Mouse (Mus musculus) kidney, embryonic 14.5 days (tissue): ENCODE results near the gene Tdgf1. TPM values are rescaled to one million over a fixed set of nuclear protein-coding genes. Genes with fewer than 3 reads are reported as not detected.

Experiments used
- ATAC-seq: fragments of 200-750 bp; cut with Nextera tagmentation; 2 replicates; pipeline ENCODE4 v1.8.0; 2017; ENCODE audit warnings: moderate number of reproducible peaks, mild to moderate bottlenecking, moderate TSS enrichment, moderate library complexity; ENCODE audit not compliant: low FRiP score, low TSS enrichment
- H3K27ac ChIP-seq: fragments of 300-500 bp; sonication (generic); 2 replicates; pipeline ENCODE4 v1.5.1; 2014; ENCODE audit warnings: low read depth, mild to moderate bottlenecking, low read length, moderate library complexity, mixed read lengths
- H3K27me3 ChIP-seq: fragments of 300-500 bp; sonication (generic); 2 replicates; pipeline ENCODE4 v1.6.1; 2014; ENCODE audit warnings: mild to moderate bottlenecking, low read length; ENCODE audit not compliant: control insufficient read depth, insufficient read depth
- H3K36me3 ChIP-seq: fragments of 300-500 bp; sonication (generic); 2 replicates; pipeline ENCODE4 v1.6.1; 2014; ENCODE audit warnings: low read length, mixed read lengths; ENCODE audit not compliant: control insufficient read depth, insufficient read depth
- H3K4me1 ChIP-seq: fragments of 300-500 bp; sonication (generic); 2 replicates; pipeline ENCODE4 v1.6.1; 2014; ENCODE audit warnings: low read length, mixed read lengths; ENCODE audit not compliant: control insufficient read depth, insufficient read depth
- H3K4me2 ChIP-seq: fragments of 300-500 bp; sonication (generic); replicated peaks from 2 replicates; pipeline ENCODE4 v1.6.1; 2014; ENCODE audit warnings: low read depth, mild to moderate bottlenecking, low read length
- H3K4me3 ChIP-seq: fragments of 300-500 bp; sonication (generic); 2 replicates; pipeline ENCODE4 v1.5.1; 2014; ENCODE audit warnings: mild to moderate bottlenecking, low read length
- H3K9ac ChIP-seq: fragments of 300-500 bp; sonication (generic); 2 replicates; pipeline ENCODE4 v1.6.1; 2014; ENCODE audit warnings: low read depth, mild to moderate bottlenecking, low read length, moderate library complexity
- H3K9me3 ChIP-seq: fragments of 300-500 bp; sonication (generic); 2 replicates; pipeline ENCODE4 v1.6.1; 2016; ENCODE audit warnings: low read length; ENCODE audit not compliant: control insufficient read depth
- WGBS: fragments of 180-500 bp; shearing (Covaris S2); extraction: QIAGEN DNeasy Blood & Tissue Kit; methylation state at CpG from one replicate; pipeline ENCODE4 v1.1.7; 2014; 5-methylcytosine and 5-hydroxymethylcytosine counted together
- polyA plus RNA-seq: library from polyadenylated mRNA; unstranded; fragments of >200 nt; fragmentation: Nextera tagmentation; extraction: Ambion mirVana; gene quantifications from 2 replicates; pipeline ENCODE4 v1.2.1, GENCODE M21; 2014

The Tdgf1 gene
- polyA plus RNA-seq, 1 experiment from 2014 or later, result not detected

- WGBS, result 77% methylated on average over 4 of the region's 4 CpGs
- Histone ChIP-seq H3K9me3 (no peaks in the 10 kb centered on the region), H3K27ac (no peak overlapping the region), H3K9ac (no peak overlapping the region), H3K4me3 (no peak overlapping the region), H3K36me3 (no peaks in the 10 kb centered on the region), H3K4me1 (no peaks in the 10 kb centered on the region), H3K27me3 (no peaks in the 10 kb centered on the region), H3K4me2 (no peak overlapping the region)
- no peak for ATAC-seq
These were observed 37.9 kb downstream of the Tdgf1 start for GRCm38 (mm10) chr9:110907838-110908630.

- H3K27me3 ChIP-seq, result no peaks in the 10 kb centered on the region
- no peak overlapping the region for H3K4me3 ChIP-seq
- no peaks in the 10 kb centered on the region for H3K9me3 ChIP-seq
- H3K4me1 ChIP-seq, result no peaks in the 10 kb centered on the region
- H3K27ac ChIP-seq, result no peak overlapping the region
- 90% methylated on average over 11 of the region's 11 CpGs for WGBS
- H3K4me2 ChIP-seq, result no peak overlapping the region
- ATAC-seq, result no peak
- H3K36me3 ChIP-seq, result no peaks in the 10 kb centered on the region
- no peak overlapping the region for H3K9ac ChIP-seq
These were observed 38.6 kb downstream of the Tdgf1 start for GRCm38 (mm10) chr9:110907201-110907837.

GRCm38 (mm10) chr9:110902271-110902670, 43.7 kb downstream of the Tdgf1 start:
- no peak for ATAC-seq
- H3K27me3 ChIP-seq, result no peaks in the 10 kb centered on the region
- no peak overlapping the region for H3K4me2 ChIP-seq
- no peaks in the 10 kb centered on the region for H3K4me1 ChIP-seq
- 88% methylated on average over 4 of the region's 4 CpGs for whole genome bisulfite sequencing
- no peak overlapping the region for H3K27ac ChIP-seq
- H3K4me3 ChIP-seq, result no peak overlapping the region
- H3K9me3 ChIP-seq, result no peaks in the 10 kb centered on the region
- H3K9ac ChIP-seq, result no peak overlapping the region
- H3K36me3 ChIP-seq, result no peaks in the 10 kb centered on the region; the same call in 1 of the 2 replicates

- H3K9me3 ChIP-seq, result no peaks in the 10 kb centered on the region
- no peak for ATAC-seq
- no peak overlapping the region for H3K4me3 ChIP-seq
- no peaks in the 10 kb centered on the region for H3K4me1 ChIP-seq
- no peaks in the 10 kb centered on the region; the same call in 1 of the 2 replicates for H3K36me3 ChIP-seq
- no peak overlapping the region for H3K27ac ChIP-seq
- no peaks in the 10 kb centered on the region for H3K27me3 ChIP-seq
- WGBS, result 89% methylated on average over 6 of the region's 6 CpGs
- H3K9ac ChIP-seq, result no peak overlapping the region
- H3K4me2 ChIP-seq, result no peak overlapping the region
These were observed 44.8 kb downstream of the Tdgf1 start for GRCm38 (mm10) chr9:110901204-110901603.

- Histone ChIP-seq H3K27ac (no peak overlapping the region), H3K4me3 (no peak overlapping the region), H3K4me1 (peaks cover 7% of the 10 kb centered on the region; the same call in 1 of the 2 replicates), H3K36me3 (no peaks in the 10 kb centered on the region; the same call in 1 of the 2 replicates), H3K27me3 (no peaks in the 10 kb centered on the region), H3K9ac (no peak overlapping the region), H3K9me3 (no peaks in the 10 kb centered on the region), H3K4me2 (no peak overlapping the region)
- WGBS, result 41% methylated on average over 10 of the region's 10 CpGs
- no peak for ATAC-seq
These were observed 46.4 kb downstream of the Tdgf1 start for GRCm38 (mm10) chr9:110899451-110900008.

- Histone ChIP-seq H3K9me3 (no peaks in the 10 kb centered on the region), H3K9ac (no peak overlapping the region), H3K27me3 (no peaks in the 10 kb centered on the region), H3K4me3 (peak overlapping the region; percentile 10; the same call in 1 of the 2 replicates), H3K4me2 (peak overlapping the region; percentile 25), H3K4me1 (peaks cover 7% of the 10 kb centered on the region; the same call in 1 of the 2 replicates), H3K36me3 (no peaks in the 10 kb centered on the region; the same call in 1 of the 2 replicates), H3K27ac (no peak overlapping the region)
- ATAC-seq, result peak; percentile 67
- 12% methylated on average over 6 of the region's 6 CpGs for WGBS
These were observed 49.4 kb downstream of the Tdgf1 start for GRCm38 (mm10) chr9:110896595-110896994.

- H3K4me1 ChIP-seq, result peaks cover 7% of the 10 kb centered on the region; the same call in 1 of the 2 replicates
These were observed 50.0 kb downstream of the Tdgf1 start for GRCm38 (mm10) chr9:110895994-110896393.

GRCm38 (mm10) chr9:110895507-110895906, 50.5 kb downstream of the Tdgf1 start:
- Histone ChIP-seq H3K4me3 (no peak overlapping the region), H3K27ac (no peak overlapping the region), H3K36me3 (no peaks in the 10 kb centered on the region; the same call in 1 of the 2 replicates), H3K4me1 (peaks cover 7% of the 10 kb centered on the region; the same call in 1 of the 2 replicates), H3K9me3 (no peaks in the 10 kb centered on the region), H3K4me2 (0 out of 2 replicates have a peak overlapping the region, but pooled peaks have one; percentile 25), H3K9ac (no peak overlapping the region), H3K27me3 (no peaks in the 10 kb centered on the region)
- 38% methylated on average over 5 of the region's 5 CpGs for WGBS
- ATAC-seq, result peak; percentile 40

More at GRCm38 (mm10) chr9:110895994-110896393, 50.0 kb downstream of the Tdgf1 start:
- Histone ChIP-seq H3K9me3 (no peaks in the 10 kb centered on the region), H3K27me3 (no peaks in the 10 kb centered on the region), H3K36me3 (no peaks in the 10 kb centered on the region; the same call in 1 of the 2 replicates), H3K4me2 (peak overlapping the region; percentile 25), H3K27ac (peak overlapping the region; percentile 11; the same call in 1 of the 2 replicates), H3K9ac (no peak overlapping the region), H3K4me3 (peak overlapping the region; percentile 10; the same call in 1 of the 2 replicates)
- peak; percentile 44 for ATAC-seq
- WGBS, result 11% methylated on average over 7 of the region's 7 CpGs
